Mouse (Mus musculus): ENCODE measurements around the gene Pigm. TPM values are rescaled to one million over a fixed set of nuclear protein-coding genes. Genes with fewer than 3 reads are reported as not detected.

The Pigm gene
- polyA plus RNA-seq (2015; fragmentation: Illumina TruSeq; extraction: RNeasy Lipid Tissue Mini Kit (QIAGEN cat#74804); ENCODE audit: insufficient read depth, low read depth, low replicate concordance), result 3.2 TPM

DNA sequence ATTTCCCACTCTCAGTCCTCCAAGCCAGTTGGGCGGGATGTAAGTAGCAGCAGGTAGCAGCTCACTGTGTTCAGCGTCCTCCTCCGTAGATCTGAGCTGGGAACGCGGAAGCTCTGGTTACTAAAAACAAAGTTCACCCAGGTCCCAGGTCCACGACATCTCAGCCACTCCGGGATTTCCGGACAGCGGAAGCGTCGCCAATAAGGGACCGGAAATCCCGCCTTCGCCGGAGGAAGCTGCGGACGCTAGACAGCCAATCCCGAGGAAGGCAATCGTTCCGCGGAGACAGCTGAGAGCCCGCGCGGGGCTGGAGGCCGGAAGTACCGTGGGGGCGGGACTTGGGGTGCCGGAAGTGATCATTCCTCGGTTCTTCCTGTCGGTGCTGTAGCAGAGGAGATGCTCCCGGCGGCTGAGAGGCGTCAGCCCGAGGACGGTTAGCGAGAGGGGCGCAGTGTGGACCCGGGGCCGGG is at the start of gene Pigm:
Pigm (plus strand) TSS at position 349 of the 470 bp plus-strand sequence.

DNA sequence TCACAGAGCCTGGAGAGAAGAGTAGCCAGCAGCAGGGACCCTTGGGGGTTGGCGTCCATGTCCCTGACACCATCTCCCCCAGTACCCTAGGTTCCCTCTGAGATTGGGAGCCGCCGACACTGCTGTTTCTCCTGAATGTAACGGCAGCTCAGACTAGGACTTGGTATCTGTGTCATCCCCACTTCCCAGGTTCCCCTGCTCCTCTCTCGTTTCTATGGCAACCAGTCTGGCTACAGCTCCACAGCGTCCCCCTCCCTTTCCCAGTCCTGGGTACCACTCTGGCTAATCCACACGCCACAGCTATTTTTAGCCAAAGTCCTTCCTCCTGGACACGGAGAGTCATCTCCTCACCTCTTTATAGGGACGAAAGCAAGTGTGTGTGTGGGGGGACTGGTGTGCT is 47.2 kb upstream of the Pigm start, which contains the start of gene Kcnj9:
Kcnj9 (minus strand) TSS at position 188 of the 400 bp plus-strand sequence.

DNA sequence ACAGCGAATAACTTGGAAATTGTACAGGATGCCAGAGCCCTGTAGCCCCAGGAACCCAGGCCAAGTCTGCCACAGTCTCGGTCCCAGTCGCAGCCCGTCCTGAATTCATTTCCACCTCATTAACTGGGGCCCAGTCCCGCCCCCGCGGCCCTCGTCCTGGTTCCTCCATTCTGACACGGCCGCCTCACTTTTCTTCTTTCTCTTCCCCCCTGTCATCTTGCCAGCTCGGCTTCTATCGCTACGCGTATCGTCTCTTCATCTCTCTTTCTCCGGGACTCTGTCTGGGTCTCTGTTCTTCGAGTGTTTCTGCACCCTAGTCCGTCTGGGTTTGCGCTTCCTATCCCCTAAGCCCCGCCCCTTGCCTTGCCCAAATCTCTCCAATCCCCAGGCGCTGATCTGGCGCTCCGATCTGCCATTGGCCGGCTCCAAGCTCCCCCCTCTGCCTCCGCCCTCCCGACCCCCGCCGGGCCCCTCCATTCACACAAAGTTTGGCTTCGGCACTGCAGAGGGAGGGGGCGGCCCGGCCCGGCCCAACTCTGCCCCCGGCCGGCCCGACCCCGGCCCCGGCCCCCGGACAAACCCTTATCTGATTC is 35.5 kb upstream of the Pigm start, which contains the start of gene Kcnj10:
Kcnj10 (plus strand) TSS at position 482 of the 593 bp plus-strand sequence.

Other genes with a start within 250 kb of the Pigm start
- 19.0 TPM for gene Pex19, start 249.8 kb upstream of the Pigm start, polyA plus RNA-seq (2015; fragmentation: Illumina TruSeq; extraction: RNeasy Lipid Tissue Mini Kit (QIAGEN cat#74804); ENCODE audit: insufficient read depth, low read depth, low replicate concordance)
- 27.7 TPM for gene Dcaf8, start 228.5 kb upstream of the Pigm start, polyA plus RNA-seq (2015; fragmentation: Illumina TruSeq; extraction: RNeasy Lipid Tissue Mini Kit (QIAGEN cat#74804); ENCODE audit: insufficient read depth, low read depth, low replicate concordance)
- 38.0 TPM for gene Pea15a, start 169.7 kb upstream of the Pigm start, polyA plus RNA-seq (2015; fragmentation: Illumina TruSeq; extraction: RNeasy Lipid Tissue Mini Kit (QIAGEN cat#74804); ENCODE audit: insufficient read depth, low read depth, low replicate concordance)
- not detected for gene Casq1, start 156.7 kb upstream of the Pigm start, polyA plus RNA-seq (2015; fragmentation: Illumina TruSeq; extraction: RNeasy Lipid Tissue Mini Kit (QIAGEN cat#74804); ENCODE audit: insufficient read depth, low read depth, low replicate concordance)
- not detected for gene Atp1a4, start 118.1 kb upstream of the Pigm start, polyA plus RNA-seq (2015; fragmentation: Illumina TruSeq; extraction: RNeasy Lipid Tissue Mini Kit (QIAGEN cat#74804); ENCODE audit: insufficient read depth, low read depth, low replicate concordance)
- gene Igsf8, start 114.9 kb upstream of the Pigm start, polyA plus RNA-seq (2015; fragmentation: Illumina TruSeq; extraction: RNeasy Lipid Tissue Mini Kit (QIAGEN cat#74804); ENCODE audit: insufficient read depth, low read depth, low replicate concordance), result 15.7 TPM
- gene Atp1a2, start 78.5 kb upstream of the Pigm start, polyA plus RNA-seq (2015; fragmentation: Illumina TruSeq; extraction: RNeasy Lipid Tissue Mini Kit (QIAGEN cat#74804); ENCODE audit: insufficient read depth, low read depth, low replicate concordance), result 6.4 TPM
- gene Kcnj9, start 47.2 kb upstream of the Pigm start, polyA plus RNA-seq (2015; fragmentation: Illumina TruSeq; extraction: RNeasy Lipid Tissue Mini Kit (QIAGEN cat#74804); ENCODE audit: insufficient read depth, low read depth, low replicate concordance), result not detected
- gene Kcnj10, start 35.3 kb upstream of the Pigm start, polyA plus RNA-seq (2015; fragmentation: Illumina TruSeq; extraction: RNeasy Lipid Tissue Mini Kit (QIAGEN cat#74804); ENCODE audit: insufficient read depth, low read depth, low replicate concordance), result not detected
- gene Slamf9, start 98.8 kb downstream of the Pigm start, polyA plus RNA-seq (2015; fragmentation: Illumina TruSeq; extraction: RNeasy Lipid Tissue Mini Kit (QIAGEN cat#74804); ENCODE audit: insufficient read depth, low read depth, low replicate concordance), result 1.5 TPM
- 2.0 TPM for gene Igsf9, start 105.2 kb downstream of the Pigm start, polyA plus RNA-seq (2015; fragmentation: Illumina TruSeq; extraction: RNeasy Lipid Tissue Mini Kit (QIAGEN cat#74804); ENCODE audit: insufficient read depth, low read depth, low replicate concordance)
- gene Tagln2, start 123.5 kb downstream of the Pigm start, polyA plus RNA-seq (2015; fragmentation: Illumina TruSeq; extraction: RNeasy Lipid Tissue Mini Kit (QIAGEN cat#74804); ENCODE audit: insufficient read depth, low read depth, low replicate concordance), result 64.6 TPM
- not detected for gene Cfap45, start 144.3 kb downstream of the Pigm start, polyA plus RNA-seq (2015; fragmentation: Illumina TruSeq; extraction: RNeasy Lipid Tissue Mini Kit (QIAGEN cat#74804); ENCODE audit: insufficient read depth, low read depth, low replicate concordance)
- not detected for gene Vsig8, start 179.4 kb downstream of the Pigm start, polyA plus RNA-seq (2015; fragmentation: Illumina TruSeq; extraction: RNeasy Lipid Tissue Mini Kit (QIAGEN cat#74804); ENCODE audit: insufficient read depth, low read depth, low replicate concordance)
- not detected for gene Slamf8, start 214.0 kb downstream of the Pigm start, polyA plus RNA-seq (2015; fragmentation: Illumina TruSeq; extraction: RNeasy Lipid Tissue Mini Kit (QIAGEN cat#74804); ENCODE audit: insufficient read depth, low read depth, low replicate concordance)
- not detected for gene Fcrl6, start 226.0 kb downstream of the Pigm start, polyA plus RNA-seq (2015; fragmentation: Illumina TruSeq; extraction: RNeasy Lipid Tissue Mini Kit (QIAGEN cat#74804); ENCODE audit: insufficient read depth, low read depth, low replicate concordance)

Data from pancreas, adult 10 weeks (tissue).